Mouse (Mus musculus) cerebellum, adult 2 months (tissue): ENCODE results near the gene Utp11. TPM values are rescaled to one million over a fixed set of nuclear protein-coding genes. Genes with fewer than 3 reads are reported as not detected.

Experiments used
- DNase-seq, 2 experiments: peaks; one replicate each; pipeline ENCODE4 v3.0.0; 2021
- H3K27ac ChIP-seq: fragments of 200-500 bp; 2 replicates; pipeline ENCODE4 v1.5.1; 2012; ENCODE audit warnings: low read length, control low read depth, inconsistent platforms; ENCODE audit not compliant: insufficient read depth
- H3K27me3 ChIP-seq: fragments of 200-500 bp; 2 replicates; pipeline ENCODE4 v1.6.1; 2012; ENCODE audit warnings: inconsistent platforms, mild to moderate bottlenecking, low read length, moderate library complexity; ENCODE audit not compliant: control insufficient read depth, insufficient read depth
- H3K4me1 ChIP-seq: fragments of 200-500 bp; 2 replicates; pipeline ENCODE4 v1.6.1; 2011; ENCODE audit warnings: low read length; ENCODE audit not compliant: control insufficient read depth, insufficient read depth
- H3K4me3 ChIP-seq: fragments of 200-500 bp; replicated peaks from 2 replicates; pipeline ENCODE3; 2011; ENCODE audit warnings: mild to moderate bottlenecking, low read depth, low read length, control low read depth; ENCODE audit not compliant: insufficient read depth
- CTCF ChIP-seq: fragments of 200-500 bp; IDR thresholded peaks from 2 replicates; pipeline ENCODE4 v1.5.1; 2011; ENCODE audit warnings: low read depth, mild to moderate bottlenecking, control low read depth, low read length, moderate library complexity, borderline replicate concordance; ENCODE audit not compliant: insufficient read depth
- POLR2A ChIP-seq: fragments of 200-500 bp; IDR thresholded peaks from 2 replicates; pipeline ENCODE4 v1.6.1; 2011; ENCODE audit warnings: low read length, control low read depth, borderline replicate concordance; ENCODE audit not compliant: insufficient read depth
- WGBS: fragments of 180-500 bp; shearing (Covaris S2); methylation state at CpG from one replicate; pipeline ENCODE4 v1.1.7; 2018; 5-methylcytosine and 5-hydroxymethylcytosine counted together
- polyA plus RNA-seq: library from polyadenylated mRNA; depleted of rRNA; stranded (reverse); fragments of >200 nt; gene quantifications from 2 replicates; pipeline ENCODE4 v1.2.3, GENCODE M21; 2012

The Utp11 gene
- polyA plus RNA-seq, 1 experiment: 19.4 TPM

DNA sequence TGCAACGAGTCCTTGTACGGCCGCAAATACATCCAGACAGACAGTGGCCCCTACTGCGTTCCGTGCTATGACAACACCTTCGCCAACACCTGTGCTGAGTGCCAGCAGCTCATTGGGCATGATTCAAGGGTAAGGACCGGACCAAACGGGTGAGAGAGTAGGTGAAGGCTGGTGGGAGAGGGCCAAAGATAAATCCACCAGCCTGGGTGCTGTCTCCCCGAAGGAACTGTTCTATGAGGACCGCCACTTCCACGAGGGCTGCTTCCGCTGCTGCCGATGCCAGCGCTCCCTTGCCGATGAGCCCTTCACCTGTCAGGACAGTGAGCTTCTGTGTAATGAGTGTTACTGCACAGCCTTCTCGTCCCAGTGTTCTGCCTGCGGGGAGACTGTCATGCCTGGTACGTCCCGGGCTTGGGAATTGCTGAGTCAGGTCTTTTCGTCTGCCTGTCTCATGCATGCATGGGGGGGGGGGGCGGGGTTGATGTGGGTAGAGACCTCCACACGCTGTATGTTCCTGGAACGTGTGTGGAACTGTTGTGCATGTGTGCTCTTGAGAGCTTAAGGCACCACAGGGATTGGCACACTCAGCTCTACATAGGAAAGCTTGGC is 12.4 kb upstream of the Utp11 start:
- WGBS: 83% methylated on average over 23 of the region's 23 CpGs
- H3K4me1 ChIP-seq: peaks cover 7% of the 10 kb centered on the region; the same call in 1 of the 2 replicates

DNA sequence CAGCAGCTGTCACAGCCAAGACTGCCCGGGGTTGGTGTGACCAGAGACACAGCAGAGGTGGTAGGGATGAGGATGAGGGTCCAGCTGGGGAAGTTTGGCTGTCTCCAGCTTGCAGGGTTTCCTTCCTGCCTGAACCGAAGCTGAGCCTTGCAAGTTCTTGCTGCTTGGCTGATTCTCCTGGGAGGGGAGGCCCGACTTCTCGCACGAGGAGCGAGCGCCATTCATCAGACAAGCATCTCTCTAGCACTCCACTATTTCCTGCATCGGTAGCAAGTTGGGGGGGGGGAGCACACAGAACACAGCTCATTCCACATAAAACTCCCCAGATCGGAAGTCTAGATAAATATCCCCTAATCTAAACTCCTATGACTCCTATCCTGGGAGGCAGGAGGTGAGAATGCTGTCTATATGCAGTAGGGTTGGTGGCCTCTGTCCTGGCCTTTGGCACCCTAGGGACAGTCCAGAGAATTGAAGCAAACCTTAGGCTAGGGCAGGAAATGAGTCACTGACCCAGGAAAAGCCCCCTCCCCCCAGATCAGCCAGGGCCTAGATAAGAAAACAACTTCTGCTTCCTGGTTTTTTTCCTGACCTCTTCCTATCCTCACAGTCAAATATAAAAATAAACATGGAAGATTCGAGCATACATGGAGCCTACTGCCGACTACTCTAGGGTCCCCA is 11.5 kb upstream of the Utp11 start:
- no peak for DNase-seq
- no peak overlapping the region for H3K4me3 ChIP-seq
- no peaks in the 10 kb centered on the region for H3K27me3 ChIP-seq
- WGBS: 44% methylated on average over 11 of the region's 11 CpGs
- peaks cover 7% of the 10 kb centered on the region; the same call in 1 of the 2 replicates for H3K4me1 ChIP-seq
- TF ChIP-seq POLR2A: no peak
- no peak for TF ChIP-seq CTCF
- no peak overlapping the region for H3K27ac ChIP-seq

More for the DNA sequence above, 12.4 kb upstream of the Utp11 start:
- Histone ChIP-seq H3K27ac (no peak overlapping the region), H3K4me3 (no peak overlapping the region), H3K27me3 (no peaks in the 10 kb centered on the region)
- TF ChIP-seq CTCF (no peak), POLR2A (no peak)
- DNase-seq: no peak

DNA sequence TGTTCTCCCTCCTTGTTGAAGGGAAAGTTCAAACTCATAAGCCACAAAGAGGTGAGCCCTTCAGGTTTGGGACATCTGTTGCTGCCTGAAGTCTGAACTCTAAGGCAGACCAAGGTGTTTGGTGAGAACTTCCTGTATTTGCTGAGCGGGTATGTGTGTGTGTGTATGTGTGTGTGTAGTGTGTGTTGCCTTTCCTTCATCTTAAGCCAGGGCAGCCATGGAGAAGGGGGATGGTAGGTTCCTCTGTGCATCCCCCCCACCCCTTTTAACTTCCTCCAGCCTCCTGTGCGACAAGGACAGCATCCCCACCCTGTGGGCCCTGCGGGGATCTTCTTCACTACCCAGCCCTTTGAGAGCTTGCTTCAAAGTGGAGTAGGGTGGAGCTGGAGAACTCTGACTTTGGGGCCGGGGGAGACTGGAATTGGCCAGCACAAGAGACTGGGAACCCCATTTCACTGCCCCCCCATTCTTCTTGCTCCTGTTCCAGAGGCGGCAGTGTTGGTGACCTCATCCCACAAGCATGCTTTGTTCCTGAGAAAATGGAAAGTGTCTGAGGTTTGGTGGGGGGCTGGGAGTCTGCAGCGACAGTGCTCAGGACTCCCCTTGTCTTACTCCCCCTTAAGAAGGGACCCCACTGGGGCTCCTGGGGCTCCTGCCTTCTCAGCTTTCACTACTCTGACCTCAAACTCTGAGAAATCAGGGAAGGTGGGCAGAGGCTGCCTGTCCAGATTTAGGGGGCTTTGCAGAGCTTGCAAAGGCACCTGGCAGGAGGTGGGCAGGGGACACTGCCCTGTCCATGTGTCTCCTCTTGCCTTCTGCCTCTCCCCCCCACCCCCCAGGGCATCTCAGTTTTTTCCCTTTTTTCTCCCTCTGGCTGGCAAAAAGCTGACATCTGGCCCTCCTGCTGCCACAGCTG is 10.7 kb upstream of the Utp11 start:
- Histone ChIP-seq H3K4me3 (no peak overlapping the region), H3K27ac (no peak overlapping the region), H3K4me1 (peaks cover 7% of the 10 kb centered on the region; the same call in 1 of the 2 replicates), H3K27me3 (no peaks in the 10 kb centered on the region)
- 49% methylated on average over 6 of the region's 6 CpGs for WGBS
- TF ChIP-seq POLR2A: no peak
- TF ChIP-seq CTCF: no peak
- DNase-seq: no peak

DNA sequence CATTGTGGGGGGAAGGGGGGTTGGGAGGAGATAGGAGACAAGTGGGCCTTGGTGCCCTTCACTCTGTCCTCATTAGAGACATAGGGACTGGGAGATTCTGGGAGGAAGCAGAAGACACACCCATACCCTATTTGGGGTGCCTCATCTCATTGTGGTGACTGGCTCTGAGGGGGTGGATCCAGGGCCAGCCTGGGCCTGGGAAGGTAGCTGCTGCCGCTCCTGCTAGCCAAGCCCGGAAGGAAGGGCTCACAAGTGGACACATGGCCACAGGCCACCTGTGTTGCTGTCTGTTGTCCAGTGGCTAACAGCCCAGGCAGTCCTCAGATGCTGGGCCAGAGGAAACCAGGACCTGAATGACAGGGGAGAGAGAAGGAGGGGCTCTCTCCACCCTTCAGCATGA is 10.0 kb upstream of the Utp11 start:
- TF ChIP-seq CTCF (no peak), POLR2A (no peak)
- DNase-seq: no peak
- H3K27ac ChIP-seq: no peak overlapping the region
- H3K4me3 ChIP-seq: no peak overlapping the region
- 16% methylated on average over 2 of the region's 2 CpGs for WGBS
- H3K27me3 ChIP-seq: no peaks in the 10 kb centered on the region
- peaks cover 7% of the 10 kb centered on the region; the same call in 1 of the 2 replicates for H3K4me1 ChIP-seq

DNA sequence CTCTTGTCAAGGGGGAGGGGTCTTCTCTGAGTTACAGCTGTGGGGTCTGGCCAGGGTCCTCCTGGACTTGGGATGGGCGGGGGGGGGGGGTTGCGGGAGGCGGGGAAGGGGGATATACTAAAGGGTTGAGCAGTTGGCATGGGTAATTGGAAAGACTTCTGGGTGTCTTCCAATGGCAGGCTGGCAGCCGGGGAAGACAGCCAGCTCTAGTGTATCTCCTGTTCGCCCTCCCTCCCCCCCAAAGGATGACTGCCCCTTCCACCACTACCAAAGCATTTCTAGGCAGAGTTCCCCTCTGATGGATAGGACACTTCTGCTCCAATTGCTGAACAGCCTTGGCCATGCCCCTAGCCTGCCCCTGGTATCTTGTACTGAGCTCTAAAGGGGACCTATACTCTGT is 8.5 kb upstream of the Utp11 start:
- H3K4me1 ChIP-seq: peaks cover 7% of the 10 kb centered on the region; the same call in 1 of the 2 replicates
- no peak for DNase-seq
- H3K27ac ChIP-seq: no peak overlapping the region
- WGBS: 12% methylated on average over 5 of the region's 5 CpGs
- H3K4me3 ChIP-seq: no peak overlapping the region
- no peak for TF ChIP-seq POLR2A
- no peak for TF ChIP-seq CTCF
- H3K27me3 ChIP-seq: no peaks in the 10 kb centered on the region

DNA sequence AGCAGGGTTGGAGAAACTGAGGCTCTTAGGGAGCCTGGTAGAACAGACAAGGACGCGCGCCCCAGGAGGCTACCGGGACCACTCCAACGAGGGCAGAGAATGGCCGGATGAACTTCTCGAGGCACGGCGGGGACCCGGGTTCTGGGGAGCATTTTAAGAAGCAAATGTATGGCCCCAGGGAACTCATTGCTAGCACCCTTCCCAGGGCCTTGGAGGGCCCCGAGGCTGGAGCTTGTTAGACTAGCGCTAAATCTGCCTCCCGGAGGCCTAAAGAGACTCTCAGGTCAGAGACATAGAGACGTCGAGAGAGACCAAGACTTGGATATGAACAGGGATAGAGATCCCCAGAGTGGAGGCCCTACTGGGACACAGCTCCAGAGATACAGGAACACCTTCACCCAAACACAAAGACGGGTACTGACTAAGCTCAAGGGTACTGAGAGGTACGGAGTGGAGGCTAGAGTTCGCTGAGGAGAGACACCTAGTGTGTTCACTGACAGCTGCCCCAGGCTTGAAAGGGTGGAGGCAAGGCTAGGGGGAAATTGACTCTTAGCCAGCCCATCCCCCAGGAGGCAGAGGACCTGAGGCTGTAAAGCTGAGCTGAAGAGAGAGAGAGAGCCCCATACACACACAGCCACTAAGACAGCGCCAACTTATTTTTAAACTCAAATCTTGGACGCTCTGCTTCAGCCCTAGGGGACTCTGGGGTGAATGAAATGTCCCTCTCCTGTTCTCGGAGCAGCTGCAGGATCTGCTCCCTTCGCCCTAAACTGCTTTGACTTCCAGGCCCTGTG is 7.8 kb upstream of the Utp11 start:
- Histone ChIP-seq H3K4me1 (peaks cover 7% of the 10 kb centered on the region; the same call in 1 of the 2 replicates), H3K27ac (no peak overlapping the region), H3K4me3 (peak overlapping the region; percentile 34), H3K27me3 (no peaks in the 10 kb centered on the region)
- no peak for DNase-seq
- 18% methylated on average over 22 of the region's 22 CpGs for WGBS
- no peak for TF ChIP-seq CTCF
- no peak for TF ChIP-seq POLR2A

DNA sequence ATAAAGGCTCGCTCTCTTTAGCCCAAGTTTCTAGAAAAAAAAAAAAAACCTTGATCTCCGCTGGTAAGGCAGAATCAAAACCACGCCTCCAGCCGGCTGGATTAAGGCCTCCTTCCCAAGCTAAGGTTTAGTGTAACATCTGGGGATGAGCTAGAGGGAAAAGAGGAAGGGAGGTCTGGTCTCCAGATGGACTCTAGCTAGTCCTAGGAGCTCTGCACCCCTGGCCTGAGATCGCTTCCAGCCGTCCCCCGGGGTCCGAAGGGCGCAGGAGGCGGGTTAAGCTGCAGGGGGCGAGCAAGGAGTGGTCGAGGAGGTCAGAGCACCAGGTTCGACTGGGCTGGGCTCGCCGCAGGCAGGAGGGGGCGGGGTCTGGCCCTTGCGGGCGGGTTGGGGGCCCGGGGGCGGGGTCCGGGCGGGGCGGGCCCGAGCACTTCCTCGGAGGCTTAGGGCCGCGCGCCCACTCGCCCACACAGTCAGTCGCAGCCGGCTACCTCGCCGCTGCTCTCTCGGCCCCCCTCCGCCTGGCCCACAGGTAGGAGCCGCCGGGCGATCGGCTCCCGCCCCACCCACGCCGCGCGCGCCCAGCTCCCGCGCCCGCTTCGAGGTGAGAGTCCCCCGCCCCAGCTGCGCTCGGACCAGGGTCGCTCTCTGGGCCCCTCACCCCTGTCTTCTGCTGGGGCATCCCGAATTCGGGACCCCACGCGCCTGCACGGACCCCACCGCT is 7.0 kb upstream of the Utp11 start, which contains the start of gene Fhl3:
Fhl3 (plus strand) TSS at position 454 of the 724 bp plus-strand sequence.
- Histone ChIP-seq H3K4me1 (peaks cover 7% of the 10 kb centered on the region; the same call in 1 of the 2 replicates), H3K27ac (no peak within 1 kb of the TSS), H3K27me3 (no peaks in the 10 kb centered on the region), H3K4me3 (peak within 1 kb of the TSS; percentile 34)
- DNase-seq: no peak
- 5% methylated on average over 50 of the region's 59 CpGs for WGBS
- TF ChIP-seq CTCF (no peak), POLR2A (no peak)
